Mouse (Mus musculus): ENCODE results near the gene Gp2. TPM values are rescaled to one million over a fixed set of nuclear protein-coding genes. Genes with fewer than 3 reads are reported as not detected.

The Gp2 gene
- total RNA-seq (2023) = 1 to 10 TPM; 4.1 to 5.2 TPM

GRCm38 (mm10) chr7:119459185-119459584, at the start of gene Gp2:
Gp2 (minus strand) TSS chr7:119459285.

GRCm38 (mm10) chr7:119479256-119479655, 20.2 kb upstream of the Gp2 start, which contains the start of gene Umod:
Umod (minus strand) TSS chr7:119479282.

Other genes with a start within 250 kb of the Gp2 start
- not detected for gene Umod, start 20.0 kb upstream of the Gp2 start, total RNA-seq (2023)
- gene Acsm5, start 60.2 kb upstream of the Gp2 start, total RNA-seq (2023) = not detected
- gene Pdilt, start 64.2 kb upstream of the Gp2 start, total RNA-seq (2023) = not detected
- not detected for gene Acsm2, start 95.1 kb upstream of the Gp2 start, total RNA-seq (2023)
- not detected for gene Acsm1, start 147.7 kb upstream of the Gp2 start, total RNA-seq (2023)
- not detected for gene Acsm4, start 230.7 kb upstream of the Gp2 start, total RNA-seq (2023)

Data from monocyte, adult 59 days (primary cell).